Mouse (Mus musculus) heart, postnatal 4 days (tissue): Measurements from ENCODE around the gene Duox1. TPM values are rescaled to one million over a fixed set of nuclear protein-coding genes. Genes with fewer than 3 reads are reported as not detected.

Experiments
- DNase-seq: peaks from one replicate; pipeline ENCODE4 v3.0.0; 2021
- total RNA-seq, 2 experiments: library from RNA; stranded (reverse); gene quantifications; 2 replicates each; pipeline ENCODE4 v1.2.3; 2021

Gene Duox1
- total RNA-seq, 2 experiments from 2014 or later = not detected

DNA sequence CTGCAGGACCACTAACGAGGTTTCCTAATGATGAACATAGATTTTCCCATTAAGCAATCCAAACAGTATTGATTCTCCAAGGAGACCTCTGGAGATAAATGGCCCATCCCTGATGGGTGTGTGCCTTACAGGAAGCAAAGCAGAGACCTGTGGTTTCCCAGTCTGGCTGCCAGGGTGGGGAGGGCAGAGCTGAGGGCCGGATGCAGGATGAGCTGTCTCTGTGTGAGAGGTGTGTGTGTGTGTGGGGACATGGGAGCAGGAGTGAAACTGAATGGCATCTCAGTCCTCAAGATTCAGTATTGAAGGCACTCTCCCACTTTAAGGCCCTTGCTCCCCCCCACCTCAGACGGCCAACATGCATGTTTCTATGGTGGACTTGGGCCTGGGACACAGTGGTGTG lies 40.7 kb downstream of the Duox1 start:
- no peak for DNase-seq

GRCm38 (mm10) chr2:122360310-122360709 lies 44.8 kb downstream of the Duox1 start:
- no peak for DNase-seq

- DNase-seq = no peak
These were observed 45.7 kb downstream of the Duox1 start for GRCm38 (mm10) chr2:122361181-122361580.

DNA sequence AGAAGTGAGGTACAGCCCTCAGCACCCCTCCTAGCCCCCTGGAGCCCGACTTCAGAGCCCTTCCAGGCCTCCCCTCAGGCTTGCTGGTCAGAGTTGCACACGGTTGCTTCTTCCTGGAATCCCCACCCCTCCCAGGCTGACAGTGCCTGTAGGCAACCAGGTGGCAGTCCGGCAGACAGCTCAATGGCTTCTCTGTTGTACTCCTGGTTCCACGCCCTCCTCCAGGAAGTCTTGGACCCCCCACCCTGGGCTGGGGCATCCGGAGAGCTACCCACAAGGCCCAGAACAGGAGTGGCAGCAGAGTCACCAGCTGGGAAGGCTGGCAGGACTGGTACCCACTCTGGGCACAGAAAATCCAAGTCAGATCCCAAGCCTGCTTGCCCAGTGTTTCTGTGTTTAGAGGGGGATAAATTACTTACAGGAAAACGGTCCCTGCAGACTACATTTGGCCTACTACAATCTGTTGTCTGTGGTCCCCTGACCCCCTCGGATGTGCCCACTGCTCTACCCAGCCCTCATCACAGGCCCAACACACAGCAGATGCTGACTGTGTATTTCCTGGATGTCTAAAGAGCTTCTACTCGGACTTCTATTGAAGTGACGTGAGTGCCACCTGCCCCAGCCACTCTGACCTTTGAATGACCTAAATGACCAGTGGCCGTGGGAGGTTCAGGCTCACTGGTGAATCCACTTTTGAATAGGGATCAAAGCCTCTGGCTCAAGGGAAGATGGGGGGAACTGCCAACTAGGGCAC lies 46.6 kb downstream of the Duox1 start:
- no peak for DNase-seq

DNA sequence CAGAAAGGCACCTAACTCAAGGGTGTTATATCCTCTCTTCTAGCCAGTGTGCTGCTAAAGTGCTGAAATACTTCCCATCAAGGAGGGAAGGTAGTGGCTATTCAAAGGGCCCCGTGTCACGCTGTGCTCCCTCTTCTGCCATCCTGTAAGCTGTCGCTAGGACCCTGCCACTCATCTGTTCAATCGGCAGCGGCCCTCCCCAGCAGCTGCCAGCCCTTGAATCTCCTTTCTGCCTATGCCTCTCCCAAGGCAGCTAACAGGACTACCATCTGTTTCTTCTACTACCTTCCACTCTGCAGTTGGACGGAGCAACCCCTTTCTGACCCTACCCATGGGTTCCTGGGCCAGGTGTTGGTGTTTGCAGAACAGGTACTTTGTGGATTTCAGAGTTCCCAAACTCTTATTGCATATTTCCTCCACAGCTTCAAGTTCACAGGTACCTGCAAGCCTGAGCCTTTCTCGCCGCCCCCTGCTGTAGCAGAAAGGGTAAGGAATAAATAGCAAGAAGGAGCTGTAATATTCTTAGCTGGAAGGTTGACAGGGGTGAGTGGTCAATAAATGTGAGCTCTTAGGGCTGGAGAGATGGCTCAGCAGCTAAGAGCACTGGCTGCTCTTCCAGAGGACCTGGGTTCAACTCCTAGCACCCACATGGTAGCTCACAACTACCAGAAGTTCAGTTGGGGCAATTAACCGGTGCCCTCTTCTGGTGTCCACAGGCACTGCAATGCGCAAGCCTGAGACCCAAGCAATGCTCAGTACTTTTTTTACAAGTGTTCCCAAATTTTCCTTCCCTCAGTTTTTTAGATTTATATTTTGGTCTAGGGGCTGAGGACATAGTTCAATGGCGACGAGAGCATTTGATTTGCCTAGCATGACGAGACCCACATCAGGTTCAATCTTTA lies 47.4 kb downstream of the Duox1 start:
- DNase-seq = no peak

- DNase-seq = no peak
These were observed 49.0 kb downstream of the Duox1 start for GRCm38 (mm10) chr2:122364352-122364944.

GRCm38 (mm10) chr2:122365244-122365866 lies 49.9 kb downstream of the Duox1 start:
- DNase-seq = no peak

DNA sequence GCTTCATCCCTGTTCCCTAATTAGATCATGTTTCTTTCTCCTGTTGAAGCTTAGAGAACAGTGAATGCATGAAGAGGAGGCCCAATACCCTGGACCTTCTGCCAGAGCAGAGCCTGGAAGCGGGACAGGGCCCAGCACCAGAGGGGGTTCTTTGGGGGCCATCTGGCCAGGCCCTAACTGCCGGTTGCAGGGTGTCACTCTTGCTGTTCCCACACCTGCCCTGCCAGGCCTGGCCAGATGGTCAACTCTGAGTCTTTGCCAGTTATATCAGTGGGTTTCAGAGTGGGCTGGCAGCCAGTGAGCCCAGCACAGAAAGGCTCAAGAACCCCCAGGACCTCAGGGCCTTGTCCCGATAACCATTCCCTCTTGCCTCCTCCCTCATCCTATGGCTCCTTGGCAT lies 50.6 kb downstream of the Duox1 start:
- DNase-seq = no peak

DNA sequence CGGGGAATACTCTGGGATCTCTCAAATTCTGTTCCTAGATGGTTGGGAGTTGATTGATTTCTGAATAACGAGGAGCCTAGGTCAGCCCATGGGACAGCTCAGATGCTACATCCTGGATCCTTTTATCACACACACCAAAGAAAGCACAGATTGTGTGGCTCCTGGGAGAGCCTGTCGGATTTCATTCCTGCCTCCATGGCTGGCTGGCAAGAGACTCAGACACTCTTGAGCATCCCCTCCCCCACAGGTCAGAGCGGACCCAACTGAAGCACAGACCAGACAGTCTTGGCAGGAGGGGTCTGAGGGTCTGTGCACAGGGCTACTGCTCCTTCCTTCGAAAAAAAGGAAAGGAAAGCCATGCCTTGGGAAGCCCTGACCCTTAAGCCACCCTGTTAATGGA lies 51.2 kb downstream of the Duox1 start:
- DNase-seq = no peak

DNA sequence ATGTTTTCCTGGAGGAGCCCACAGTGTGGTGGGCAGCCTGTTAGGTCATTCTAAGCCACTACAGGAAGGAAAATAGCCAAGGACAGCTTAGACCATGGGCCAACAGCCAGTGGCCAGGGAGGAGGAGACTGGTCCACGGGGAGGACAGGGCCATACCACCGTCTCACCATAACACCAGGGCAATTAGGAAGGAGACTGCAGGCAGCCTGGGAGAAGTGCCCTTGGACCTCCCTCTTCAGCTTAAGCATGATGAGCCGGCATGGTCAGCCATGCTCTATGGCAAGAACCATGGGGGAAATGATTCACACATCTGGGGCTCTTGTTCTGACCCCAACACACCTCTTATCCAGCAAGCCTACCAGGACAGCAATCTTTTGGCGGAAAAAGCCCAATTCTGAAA lies 51.7 kb downstream of the Duox1 start:
- no peak for DNase-seq

DNA sequence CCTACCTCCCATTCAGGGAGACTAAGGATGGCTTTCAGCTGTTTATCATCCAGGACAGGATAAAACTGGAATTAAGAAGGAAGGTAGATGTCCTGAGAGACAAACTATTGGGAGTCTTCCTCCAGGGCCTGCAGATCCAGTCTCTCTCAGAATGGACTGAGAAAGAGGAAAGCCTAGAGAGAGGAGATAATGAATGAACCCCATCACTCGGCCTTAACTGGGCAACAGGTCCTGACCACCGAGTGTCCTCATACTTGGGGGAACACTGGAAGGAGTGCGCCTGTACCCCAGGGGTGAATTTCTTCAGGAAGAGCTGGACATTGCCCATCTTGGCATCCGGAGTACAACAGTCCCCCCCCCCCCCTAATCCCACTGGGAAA lies 52.2 kb downstream of the Duox1 start:
- DNase-seq = no peak

GRCm38 (mm10) chr2:122368081-122368971 lies 52.9 kb downstream of the Duox1 start:
- DNase-seq = peak; percentile 65

GRCm38 (mm10) chr2:122368995-122369739 lies 53.7 kb downstream of the Duox1 start, which contains the start of gene Shf:
Shf (minus strand) TSS chr2:122369162.
- DNase-seq = peak; percentile 93

DNA sequence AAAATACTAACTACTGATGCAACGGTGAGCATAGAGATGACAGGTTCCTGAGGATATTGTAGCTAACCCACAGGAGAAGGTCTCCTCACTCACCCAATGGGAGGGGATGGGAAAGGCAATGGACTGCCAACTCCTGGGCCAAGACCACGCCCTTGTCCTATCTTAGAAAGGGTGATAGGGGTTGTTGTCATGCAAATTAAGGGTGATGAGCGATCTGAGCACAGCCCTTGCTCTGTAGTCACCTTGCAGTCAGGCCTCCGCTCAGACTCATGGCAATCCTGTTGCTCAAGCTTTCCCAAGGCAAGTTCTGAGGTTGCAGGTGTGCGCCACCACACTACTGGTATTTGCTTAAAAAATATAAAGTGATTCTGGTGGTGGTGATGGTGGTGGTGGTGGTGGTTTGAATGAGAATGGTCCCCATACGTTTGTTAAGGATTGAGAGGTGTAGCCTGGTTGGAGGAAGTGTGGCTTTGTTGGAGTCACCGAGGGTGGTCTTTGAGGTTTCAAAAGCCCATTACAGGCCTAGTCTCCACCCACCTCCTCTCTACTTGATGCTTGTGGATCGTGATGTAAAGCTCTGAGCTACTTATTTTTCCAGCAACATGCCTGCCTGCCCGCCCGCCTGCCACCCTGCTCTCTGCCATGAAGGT lies 54.8 kb downstream of the Duox1 start:
- DNase-seq = no peak

- no peak for DNase-seq
These were observed 56.6 kb downstream of the Duox1 start for GRCm38 (mm10) chr2:122372067-122372466.

GRCm38 (mm10) chr2:122372541-122372940 lies 57.1 kb downstream of the Duox1 start:
- DNase-seq = no peak

DNA sequence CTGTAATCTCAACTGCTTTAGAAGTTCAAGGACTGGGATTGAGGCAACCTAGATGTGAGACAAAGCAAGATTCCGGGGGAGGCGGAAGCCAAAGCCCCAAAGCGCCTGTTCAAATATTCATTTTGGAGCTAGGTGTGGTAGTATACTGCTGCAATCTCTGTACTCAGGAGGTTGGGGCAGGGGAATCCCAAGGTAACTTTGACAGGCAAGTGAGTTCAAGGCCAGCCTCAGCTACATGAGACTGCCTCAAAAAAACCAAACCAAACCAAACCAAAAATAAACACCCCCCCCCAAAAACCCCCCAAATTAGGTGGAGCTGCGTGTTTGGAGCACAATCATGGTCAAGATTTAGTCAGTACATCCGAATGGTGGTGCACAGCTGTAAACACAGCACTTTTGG lies 58.5 kb downstream of the Duox1 start:
- no peak for DNase-seq

DNA sequence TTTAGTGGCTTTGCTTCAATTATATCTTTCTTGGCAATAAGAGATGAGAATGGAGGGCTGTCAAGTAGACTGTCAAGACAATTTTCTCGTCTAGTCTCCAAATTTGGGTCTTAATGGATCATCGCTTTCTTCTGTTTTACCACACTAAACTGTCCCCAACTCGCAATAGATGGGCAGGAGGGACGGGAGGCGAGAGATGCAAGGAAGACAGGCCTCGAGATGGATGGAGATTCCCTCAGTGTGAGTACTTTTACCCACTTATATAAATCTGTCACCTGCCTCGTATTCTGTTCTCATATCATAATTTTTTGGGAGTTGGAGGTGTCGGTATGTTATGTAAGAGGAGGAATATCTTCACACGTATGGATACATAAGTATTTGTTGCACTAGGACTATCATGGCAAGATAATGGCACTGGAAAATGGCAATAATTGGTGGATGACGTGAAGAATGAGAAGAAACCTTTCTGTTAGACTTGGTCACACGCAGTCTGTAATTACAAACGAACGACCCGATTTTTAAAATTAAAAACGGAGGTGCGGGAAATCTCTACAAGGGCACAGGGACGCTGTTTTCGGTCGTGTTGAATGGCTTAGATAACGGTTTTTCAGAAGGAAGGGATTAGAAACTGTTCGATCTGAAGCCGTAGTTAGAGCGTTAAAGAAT lies 59.3 kb downstream of the Duox1 start:
- no peak for DNase-seq

- DNase-seq = peak; percentile 96
These were observed 60.0 kb downstream of the Duox1 start for GRCm38 (mm10) chr2:122375391-122375991.
